Mouse (Mus musculus) right cerebral cortex, postnatal 25 days (tissue): ENCODE measurements around the gene Smco2.
"Not testable (repeated sequence)": the region's sequence is repeated elsewhere in the genome, so short reads cannot be mapped to it uniquely, and the experiment has no call there.

ENCODE experiments used
- DNase-seq: peaks from one replicate; pipeline ENCODE4 v3.0.0; 2022

Gene Smco2

DNA sequence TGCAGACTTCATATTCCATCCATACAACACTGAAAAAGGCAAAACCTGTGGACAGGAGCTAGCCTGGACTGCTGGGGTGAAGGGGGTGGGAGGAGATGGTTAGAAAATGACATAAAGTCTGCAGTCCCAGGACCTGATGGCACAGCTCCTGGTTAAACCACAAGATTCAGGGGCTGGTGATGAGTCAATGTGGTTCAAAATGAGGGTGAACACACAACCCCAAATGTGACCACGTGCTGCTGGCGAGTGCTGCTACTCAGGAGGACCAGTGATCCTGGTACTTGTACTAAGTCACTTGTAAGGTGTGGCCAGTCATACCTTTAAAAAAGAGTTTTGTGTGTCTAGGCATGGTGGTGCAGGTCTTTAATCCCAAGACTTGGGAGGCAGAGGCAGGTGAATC, 13.2 kb downstream of the Smco2 start:
- DNase-seq = no peak

DNA sequence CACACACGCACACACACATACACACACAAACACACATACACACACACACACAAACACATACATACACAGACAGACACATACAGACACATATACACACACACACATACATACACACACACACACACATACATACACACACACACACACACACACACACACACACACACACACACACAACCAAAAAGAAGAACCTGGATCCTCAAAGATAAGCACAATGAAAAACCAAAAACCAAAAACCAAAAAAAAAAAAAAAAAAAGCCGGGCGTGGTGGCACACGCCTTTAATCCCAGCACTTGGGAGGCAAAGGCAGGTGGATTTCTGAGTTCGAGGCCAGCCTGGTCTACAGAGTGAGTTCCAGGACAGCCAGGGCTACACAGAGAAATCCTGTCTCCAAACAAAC, 14.5 kb downstream of the Smco2 start:
- DNase-seq = not testable (repeated sequence)

DNA sequence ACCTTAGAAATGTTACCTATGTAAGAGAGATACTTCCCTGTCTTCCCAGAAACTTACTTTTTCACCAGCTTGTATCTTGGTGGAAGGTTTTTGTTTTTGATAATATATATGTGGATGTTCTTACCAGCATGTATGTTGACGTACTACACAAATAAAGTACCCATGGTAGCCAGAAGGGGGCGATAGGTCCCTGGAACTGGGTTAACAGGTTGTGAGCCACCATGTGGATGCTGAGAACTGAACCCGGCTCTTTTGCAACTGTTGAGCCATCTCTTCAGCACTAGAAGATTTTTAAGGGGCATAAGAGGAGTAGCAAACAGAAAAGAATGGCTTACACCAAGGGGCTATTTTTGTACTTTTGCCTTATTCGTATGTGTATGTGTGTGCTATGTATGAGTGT, 15.8 kb downstream of the Smco2 start:
- DNase-seq = no peak

DNA sequence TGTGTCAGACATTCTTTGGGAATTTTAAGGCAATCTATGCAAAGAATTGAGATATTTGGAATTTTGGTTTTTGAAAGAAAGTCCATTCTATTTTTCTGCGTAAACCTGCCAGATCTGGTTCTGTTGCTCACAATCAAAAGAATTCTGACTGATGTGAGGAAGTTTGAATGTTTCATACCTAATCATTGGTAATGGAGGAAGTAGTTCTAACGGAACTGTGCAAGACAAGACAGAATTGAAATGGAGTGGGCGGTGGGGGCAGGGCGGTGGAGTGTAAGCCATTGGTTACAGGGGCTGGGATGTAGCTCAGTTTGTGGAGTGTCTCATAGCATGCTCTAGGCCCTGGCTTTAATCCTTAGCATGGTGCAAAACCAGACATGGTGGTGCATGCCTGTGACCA, 22.1 kb downstream of the Smco2 start:
- no peak for DNase-seq

DNA sequence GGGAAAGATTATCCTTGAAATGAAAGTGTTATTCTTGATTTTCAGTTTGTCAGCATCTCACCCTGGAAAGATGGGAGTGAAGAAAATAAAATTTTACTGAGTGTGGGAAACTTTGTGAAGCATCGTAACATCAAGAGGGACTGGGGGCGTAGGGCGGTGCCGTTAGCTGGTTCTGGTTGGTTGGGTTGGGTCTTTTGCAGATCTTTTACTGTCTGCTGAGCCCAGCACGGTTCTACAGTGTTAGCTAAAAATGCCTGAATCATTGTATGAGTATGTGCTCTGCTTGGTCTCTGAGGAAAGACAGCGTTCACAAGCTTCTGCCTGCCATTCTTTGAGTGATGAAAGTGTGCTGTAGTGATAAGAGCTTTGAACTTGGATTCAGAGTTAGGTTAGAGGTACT, 24.5 kb downstream of the Smco2 start:
- DNase-seq = no peak

DNA sequence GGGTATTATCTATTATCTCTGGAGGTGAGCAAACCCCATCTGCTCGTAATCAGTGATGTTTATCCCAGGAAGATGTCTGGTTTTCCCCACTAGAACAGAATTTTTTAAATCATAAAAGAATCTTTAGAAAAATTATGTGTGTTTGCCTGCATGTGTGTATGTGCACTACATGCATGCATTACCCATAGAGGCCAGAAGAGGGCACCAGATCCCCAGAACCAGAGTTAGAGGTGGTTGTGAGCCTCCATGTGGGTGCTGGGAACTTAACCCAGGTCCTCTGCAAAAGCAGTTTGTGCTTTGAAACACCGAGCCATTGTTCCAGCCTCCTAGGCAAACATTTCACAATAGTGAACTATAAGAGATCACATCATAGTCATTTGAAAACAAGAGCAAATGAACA, 26.9 kb downstream of the Smco2 start:
- no peak for DNase-seq

DNA sequence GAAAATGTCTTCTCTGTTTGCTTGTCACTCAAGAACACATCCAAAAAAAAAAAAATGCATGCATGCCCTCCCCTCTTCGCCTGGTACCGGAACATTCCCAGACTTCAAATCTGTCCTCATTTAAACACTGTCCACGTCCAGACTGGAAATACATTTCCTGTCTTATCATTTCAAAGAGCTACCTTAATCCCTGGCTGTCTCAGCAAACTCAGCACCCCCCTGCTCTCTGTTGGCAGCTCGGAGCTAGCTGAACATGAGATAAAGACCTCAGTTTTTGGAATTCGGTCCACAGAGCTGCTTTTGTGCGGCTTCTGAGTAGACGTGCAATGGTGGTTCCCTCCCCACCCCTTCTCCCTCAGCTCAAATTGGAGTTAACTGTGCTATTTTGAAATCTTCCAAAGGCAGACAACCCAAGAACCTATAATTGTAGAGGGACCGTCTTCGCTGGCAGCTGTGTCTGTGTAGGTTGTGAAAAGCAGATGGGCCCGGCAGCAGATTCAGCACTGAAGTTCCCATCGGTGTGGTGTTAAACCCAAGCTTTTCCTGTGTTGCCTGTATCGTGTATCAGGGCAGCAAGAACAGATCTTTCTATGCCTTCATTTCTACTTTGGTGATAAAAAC, 27.6 kb downstream of the Smco2 start:
- DNase-seq = peak; percentile 76

DNA sequence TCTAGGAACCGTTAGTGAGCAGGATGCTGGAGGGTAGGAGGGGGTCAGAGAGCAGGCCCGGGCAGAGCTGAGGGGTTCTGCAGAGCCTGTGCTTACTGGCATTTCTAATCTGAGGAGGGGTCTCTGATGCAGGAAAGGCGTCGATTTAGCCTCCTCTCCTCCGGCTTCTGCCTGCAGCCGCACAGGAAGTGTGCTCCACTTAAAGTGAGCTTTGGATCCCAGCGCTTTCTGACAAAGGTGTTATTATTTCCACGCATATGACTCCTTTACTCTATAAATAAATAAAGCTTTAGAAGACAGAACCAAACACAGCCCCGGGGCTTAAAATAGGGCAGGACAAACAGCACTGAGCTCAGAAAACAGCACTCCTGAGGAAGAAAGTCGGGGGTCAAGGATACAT, 29.0 kb downstream of the Smco2 start:
- no peak for DNase-seq

DNA sequence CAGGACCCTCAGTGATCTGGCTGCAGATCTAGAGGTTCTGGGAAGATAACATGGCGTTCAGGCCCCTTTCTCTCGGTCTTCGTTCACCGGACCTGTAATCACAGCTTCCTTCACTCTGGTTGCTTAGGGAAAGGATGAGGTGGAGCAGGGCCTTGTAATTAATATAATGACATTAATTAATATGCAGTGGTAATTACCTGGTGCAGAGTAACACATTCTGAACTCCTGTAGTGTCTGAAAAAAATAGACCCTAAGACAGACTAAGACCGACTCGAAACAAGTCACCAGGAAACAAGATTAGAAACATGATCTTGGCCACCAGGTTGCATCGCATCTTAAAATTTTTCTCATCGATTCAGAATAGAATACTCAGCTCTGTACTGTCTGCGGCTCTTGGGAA, 30.0 kb downstream of the Smco2 start:
- no peak for DNase-seq

DNA sequence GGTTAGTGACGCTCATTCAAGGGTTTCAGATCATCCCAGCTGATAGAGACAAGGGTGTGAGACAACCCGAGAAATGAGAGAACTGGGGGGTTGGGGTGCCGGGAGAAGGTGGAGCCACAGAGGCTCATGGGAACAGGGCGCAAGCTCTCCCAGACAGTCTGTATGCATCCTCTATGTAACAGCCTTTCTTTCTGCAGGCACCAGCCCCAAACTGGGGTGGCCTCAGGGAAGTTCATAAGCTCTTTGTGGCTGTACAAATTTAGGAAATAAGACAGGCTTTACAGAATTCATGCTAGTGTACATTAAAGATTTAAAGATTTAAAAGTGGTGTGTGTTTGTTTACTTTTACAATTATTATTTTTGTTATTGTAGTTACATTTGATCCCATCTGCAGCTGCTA, 30.4 kb downstream of the Smco2 start:
- DNase-seq = no peak

DNA sequence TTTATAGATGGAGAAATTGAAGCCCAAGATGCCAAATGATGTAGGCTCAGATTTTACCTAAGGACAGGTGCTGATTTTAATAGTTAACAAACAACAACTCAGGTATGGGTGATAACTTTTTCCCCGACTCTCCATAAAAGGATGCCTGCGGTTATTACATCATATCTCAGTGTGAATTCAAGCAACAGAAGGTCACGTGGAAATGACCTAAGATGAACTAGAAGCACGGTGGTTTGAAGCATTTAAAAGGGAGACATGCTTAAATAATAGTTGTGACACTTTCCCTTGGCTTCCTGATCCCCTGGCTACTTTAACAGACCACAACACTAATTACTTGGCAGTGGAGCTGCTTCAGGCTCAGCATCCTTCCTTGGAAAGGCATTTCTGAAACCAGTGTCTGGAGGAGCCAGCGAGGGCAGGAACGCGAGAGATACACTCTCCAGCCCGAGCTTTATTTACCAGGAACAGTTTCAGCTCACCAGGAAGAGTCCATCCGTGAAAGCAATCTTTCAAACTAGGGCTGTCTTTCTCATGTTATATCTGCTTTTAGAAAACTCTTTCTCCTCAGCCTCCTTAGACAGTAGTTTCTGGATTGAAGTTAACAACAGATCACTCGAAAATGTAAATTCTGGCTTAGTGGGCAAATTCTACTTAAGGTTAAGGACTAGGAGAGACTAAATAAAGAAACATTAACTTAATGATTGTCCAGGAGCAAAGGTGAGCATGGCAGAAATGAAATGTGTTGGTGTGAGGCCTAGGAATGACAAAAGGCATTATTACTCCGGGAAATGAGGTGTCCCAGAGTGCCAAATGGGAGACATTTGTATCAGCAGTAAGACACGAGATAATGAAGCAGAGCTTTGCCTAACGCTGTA, 32.2 kb downstream of the Smco2 start:
- DNase-seq = no peak

DNA sequence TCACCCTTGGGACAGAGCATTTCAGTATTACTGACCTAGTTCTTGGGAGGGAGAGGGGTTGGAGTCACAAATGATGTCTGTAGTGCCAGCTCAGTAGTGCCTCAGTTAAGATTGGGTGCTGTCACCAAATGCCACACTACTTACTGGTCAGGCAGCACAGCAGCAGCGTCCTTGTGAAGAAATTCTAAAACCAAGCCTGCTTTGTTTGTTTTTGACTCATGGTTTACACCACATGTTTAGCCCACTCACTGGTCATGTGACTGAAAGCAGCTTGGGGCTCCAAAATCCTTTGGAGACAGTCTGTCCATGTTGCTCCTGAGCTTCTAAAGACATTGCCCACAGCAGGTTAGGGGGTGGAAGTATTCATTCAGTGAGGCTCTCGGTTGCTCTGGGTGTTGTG, 33.5 kb downstream of the Smco2 start:
- DNase-seq = no peak

DNA sequence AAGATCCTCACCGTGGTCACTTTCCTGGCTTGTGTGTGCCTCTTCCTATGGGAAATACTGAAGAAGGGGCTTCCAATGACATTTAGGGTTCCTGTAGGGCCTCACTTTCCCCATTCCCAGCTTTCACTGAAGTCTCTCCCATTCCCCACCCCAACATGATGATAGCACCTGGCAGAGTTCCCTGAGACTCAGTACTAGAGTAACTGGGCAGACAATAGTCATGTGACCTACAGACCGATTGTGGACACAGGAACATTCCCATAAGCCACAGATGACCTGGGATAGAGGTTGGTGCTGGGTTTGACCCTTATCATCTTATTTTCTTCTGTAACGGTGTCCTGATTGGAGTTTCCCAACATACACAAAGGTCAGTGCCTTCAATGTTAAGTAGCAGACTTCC, 34.3 kb downstream of the Smco2 start:
- DNase-seq = no peak

DNA sequence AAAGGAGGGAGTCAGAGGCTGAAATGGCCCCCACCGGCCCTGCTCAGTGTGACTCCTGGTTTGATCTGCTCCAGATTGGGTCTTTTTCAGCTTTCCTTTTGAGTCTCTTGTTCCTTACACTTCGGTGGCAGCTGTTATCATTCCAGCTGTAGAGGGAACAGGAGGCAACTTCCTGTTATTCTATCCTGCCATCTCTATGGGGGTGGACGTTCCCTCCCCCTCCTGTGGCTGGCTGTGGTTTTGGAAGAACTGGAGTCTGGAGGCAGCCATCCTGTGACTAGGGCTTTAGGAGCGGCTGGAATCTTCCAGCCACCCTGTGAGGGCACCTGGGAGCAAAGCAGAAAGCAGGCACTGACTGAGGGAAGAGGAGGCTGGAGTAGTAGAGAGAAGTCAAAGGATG, 34.9 kb downstream of the Smco2 start:
- DNase-seq = no peak

DNA sequence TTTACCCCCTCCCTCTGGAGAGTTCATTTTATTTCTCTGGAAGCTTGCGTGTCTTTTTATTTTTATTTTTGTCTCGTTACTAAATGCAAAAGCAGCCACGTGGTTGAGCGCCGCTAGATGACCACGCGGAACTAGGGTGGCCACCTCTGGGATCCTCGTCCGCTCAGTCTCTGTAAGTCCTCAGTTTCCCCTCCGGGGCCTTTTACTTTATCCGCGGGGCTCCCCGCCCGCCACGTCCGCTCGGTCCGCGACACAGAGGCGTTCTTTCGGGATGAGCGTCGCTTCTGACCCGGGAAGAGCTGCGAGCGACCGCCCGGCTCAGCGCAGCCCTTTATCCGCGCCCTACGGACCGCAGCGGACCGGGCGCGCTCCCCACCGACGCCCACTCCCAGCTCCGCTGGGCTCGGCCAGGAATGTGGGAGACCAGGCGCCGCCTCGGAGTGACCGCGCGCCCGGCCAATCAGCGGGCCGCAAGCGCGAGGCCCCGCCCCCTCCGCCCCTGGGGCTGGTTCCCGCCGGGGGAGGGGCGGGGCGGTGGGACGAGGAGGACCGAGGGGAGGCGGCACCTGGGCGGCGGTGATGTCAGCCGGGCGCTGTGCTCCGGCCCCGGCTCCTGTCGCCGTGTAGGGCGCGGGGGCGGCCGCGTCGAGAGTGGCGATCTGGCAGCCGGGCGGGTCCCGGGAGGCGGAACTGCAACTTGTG, 38.2 kb downstream of the Smco2 start, which contains the start of gene Ppfibp1:
Gene Ppfibp1, plus strand, starts transcription at position 530 of the 702 bp plus-strand sequence.
- peak; percentile 98 for DNase-seq

DNA sequence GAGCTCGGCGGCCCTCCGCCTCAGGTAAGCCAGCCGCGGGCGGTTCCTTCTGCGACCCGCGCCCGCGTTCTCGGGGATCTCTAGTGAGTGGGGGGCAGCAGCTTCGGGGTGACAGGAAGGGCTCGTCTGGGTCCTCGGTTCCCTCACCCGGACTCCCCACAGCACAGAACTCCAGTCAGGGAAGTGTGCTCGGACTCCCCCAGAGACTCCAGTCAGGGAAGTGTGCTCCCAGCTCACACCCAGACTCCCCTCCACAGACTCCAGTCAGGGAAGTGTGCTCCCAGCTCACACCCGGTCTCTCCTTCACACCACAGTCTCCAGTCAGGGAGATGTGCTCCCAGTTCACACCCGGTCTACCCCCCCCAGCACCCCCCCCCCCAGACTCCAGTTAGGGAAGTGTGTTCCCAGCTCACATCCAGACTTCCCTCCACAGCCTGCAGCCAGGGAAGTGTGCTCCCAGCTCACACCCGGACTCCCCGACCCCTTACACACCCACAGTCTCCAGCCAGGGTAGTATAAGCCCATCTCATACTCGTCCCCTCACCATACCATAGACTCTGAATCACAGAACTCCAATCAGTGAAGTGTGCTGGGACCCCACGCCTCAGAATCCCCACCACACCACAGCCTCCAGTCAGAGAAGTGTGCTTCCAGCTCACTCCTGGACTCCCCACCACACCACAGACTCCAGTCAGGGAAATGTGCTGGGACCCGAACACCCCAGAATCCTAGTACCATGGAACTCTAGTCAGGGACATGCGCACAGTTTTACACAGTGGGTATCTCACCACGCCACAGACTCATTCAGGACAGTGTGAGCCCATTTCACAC, 39.0 kb downstream of the Smco2 start:
- DNase-seq = no peak

DNA sequence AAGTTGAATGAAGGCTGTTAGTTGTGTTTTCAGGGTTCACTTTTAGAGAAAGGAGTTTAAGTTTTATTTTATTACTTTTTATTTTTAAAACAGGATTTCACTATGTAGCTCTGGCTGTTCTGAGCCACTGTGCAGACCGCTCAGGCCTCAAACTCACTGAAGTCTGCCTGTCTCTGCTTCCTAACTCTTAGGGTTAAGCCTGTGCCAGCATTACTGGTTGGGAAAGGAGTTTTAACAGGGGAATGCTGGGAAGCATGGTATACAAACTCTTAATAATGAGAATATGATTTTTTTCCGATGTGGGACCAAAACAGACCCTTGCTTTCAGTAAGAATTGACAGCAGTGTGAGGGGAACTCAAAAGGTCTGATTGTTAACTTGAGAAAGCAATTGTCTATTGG, 40.3 kb downstream of the Smco2 start:
- DNase-seq = no peak

DNA sequence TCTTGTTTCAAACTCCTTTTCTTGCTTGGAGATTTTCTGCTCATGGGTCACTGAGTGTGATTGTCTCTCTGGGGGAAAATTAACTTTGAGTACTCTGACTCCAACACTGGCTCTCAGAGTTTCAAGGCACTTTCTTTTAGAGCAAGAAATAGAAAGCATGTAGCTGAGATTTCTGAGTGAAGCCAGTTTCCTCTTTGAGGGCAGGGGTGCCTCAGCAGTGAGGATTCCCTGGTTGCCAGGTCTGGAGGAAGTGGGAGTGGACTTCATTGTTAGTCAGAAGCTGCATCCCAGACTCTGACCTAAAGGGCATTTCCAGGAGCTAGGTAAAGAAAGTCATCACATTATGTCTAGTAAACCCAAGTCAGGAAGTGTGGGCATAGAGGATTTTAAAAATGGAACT, 40.7 kb downstream of the Smco2 start:
- no peak for DNase-seq

DNA sequence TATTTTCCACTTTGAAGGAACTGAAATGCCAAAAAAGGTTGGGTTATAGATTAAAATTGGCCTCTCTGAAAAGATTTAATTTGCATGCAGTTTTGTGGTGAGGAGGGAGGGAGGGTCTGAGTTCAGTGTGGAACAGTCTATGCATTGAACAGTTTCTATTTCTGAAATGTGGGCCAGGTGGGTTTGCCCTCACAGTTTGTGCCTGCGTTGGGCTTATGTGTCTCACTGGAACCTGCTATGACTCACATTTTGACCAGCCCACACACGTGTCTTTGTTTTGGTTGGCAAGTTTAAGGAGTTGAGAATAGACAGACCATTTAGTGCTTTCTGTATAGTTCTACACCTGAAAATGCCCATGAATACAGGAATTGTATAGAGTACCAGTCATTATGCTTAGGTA, 44.0 kb downstream of the Smco2 start:
- no peak for DNase-seq

DNA sequence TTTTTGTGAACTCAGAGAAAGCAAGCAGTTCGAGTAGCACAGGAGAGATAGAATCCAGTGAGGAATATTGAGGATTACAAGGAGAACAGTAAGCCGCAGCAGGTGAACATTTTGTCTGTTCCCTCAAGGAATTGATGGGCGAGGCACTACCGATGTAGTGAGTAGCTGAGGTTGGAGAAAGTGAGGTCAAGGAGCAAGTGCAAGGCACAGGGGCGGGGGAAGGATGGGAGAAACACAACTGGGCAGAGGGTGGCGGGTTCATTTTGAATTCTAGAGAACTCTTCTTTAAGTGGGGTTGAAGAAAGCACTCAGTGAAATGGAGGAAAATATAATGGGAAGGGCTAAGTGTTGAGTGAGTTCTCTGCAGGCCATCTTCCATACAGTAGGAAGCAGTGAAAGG, 48.8 kb downstream of the Smco2 start:
- DNase-seq = no peak

DNA sequence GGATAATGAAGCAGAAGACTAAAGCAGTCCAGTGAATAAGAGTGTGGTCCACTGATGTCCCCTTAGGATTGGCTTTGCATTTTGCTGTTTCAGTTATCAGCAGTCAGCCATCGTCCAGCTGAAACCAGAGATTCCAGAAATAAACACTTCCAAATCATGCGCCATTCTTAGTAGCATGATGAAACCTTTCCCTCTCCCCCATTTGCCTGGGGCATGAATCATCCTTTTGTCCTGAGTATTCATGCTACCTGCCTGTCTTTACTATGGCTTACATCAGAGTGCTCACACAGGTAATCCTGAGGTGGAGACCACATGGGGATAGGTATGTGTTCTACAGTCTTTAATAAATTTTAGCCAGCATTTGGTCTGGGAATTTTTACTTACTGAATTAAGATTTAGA, 49.7 kb downstream of the Smco2 start:
- no peak for DNase-seq

DNA sequence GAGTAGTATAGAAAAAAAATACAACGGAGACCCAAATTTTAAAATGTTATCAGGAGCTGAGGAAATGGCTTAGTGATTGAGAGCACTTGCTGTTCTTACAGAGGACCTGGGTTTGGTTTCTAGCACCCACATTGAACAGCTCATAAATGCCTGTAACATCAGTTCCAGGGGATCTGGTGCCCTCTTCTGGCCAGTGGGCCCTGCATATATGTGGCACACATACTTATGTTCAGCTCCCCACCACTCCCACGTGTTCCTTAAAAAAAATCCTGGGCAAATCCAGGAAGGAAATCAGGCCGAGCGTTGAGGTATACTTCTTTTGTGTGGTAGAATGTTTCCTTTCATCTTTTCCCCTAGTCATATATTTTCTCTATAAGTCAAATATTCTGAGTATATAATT, 52.0 kb downstream of the Smco2 start:
- no peak for DNase-seq

DNA sequence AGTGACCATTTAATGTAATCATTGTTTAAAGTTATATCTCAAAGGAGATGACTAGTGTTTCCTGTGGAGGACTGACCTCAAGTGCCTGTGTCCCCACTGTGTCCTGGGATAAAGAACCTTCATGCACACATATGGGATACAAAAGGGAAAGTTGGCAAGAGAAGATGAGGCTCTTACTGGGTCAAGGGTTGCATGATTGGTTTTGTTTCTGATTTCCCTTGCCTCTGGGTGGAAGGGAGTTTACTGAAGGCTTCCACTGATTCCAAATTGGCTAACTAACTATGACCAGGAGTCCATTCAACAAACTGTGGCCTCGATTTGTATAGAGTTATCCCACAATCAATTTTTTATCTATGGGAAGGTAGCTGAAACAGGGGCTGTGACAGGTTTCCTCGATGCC, 53.7 kb downstream of the Smco2 start:
- no peak for DNase-seq
